Mouse (Mus musculus): ENCODE measurements around the gene Bicdl1.

DNA sequence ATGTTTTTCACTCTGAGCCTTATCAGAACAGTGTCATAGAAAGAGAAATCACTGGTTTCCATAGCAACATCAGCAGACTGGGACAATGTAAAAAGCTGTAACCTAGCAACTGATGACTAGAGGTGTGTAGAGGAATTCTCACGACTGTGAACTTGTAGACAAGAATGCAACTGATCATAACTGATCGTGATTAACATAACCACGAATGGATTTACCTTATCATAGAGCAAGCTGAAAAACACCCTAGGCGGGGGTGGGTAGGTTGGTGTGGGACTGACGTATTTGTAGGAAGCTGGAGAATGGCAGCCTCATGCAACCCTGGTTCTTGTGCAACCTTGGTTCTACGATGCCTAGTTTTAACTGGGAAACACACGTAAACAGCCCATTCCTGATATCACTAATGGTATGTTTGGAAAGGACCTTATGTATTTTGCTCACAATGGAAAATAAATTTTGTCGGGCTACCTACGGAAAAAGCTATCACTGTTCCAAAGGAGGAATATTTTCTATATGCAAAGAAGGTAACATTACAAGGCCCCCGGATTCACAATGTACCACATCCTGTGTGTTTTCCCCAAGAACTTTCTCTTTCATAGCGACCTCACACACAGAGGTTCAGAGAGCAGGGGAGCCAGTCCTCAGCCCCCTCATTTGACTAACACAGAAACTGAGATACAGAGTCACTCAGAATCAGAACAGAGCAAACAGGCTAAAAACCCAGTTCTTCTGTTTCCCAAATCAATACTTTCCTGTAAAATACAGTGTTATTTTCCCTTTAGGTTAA is 19.6 kb downstream of the Bicdl1 start:
- TF ChIP-seq CTCF (IDR thresholded peaks at IDR 0.05; ENCODE audit: extremely low read depth, insufficient read depth, insufficient read length, insufficient replicate concordance) (no peak), POLR2A (IDR thresholded peaks at IDR 0.05; ENCODE audit: low read depth, low read length) (no peak)

All from spleen, adult 2 months (tissue).